In the genomic region with DNA sequence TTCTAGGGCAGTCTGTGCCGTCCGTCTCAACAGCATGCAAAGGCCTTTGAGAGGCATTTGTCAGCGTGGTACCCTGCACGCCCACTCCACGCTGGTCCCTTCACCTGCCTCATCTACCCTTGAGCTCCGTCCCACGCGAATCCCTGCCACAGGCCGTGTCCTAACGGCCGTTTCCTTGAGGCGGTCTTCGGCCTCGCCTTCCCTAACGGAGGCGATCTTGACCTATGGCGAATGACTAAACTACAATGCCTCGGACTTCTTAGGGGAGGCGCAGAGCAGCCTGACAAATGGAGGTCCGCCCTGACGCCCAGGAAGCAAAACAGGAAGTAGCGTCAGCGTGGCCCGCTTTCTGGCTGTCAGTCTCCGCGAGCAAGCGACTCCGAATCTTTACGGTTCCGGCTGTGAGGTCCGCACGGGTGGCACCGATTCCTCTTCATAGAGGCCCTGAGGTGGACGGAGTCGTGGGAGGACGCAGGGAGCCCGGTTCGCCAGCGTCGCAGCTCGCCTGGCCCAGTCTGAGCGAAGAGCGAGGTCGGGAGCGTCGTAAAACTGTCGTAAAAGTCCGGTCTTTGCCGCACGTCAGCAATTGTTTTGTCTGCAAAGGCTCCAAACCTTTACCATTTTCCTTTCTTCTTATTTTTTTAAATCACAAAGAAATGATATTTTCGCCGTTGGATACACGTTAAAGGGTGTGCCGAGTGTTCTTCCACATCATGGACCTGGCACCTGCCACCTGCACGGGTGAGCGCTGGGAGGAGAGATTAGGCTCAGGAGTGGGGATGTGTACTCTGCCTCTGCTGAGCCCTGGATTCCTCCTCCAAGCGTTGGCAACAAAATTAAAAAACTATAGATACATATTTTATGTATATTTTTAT, we compare ENCODE assay signal across 8 mouse cellular contexts. TPM values are rescaled to one million over a fixed set of nuclear protein-coding genes. Genes with fewer than 3 reads are reported as not detected.
A peak's percentile ranks its signal among the peaks of the same experiment; 100 is the strongest.
DNase-seq lines count a peak whose midpoint lies in the region; ATAC-seq lines count a peak whose summit lies in the region.

No protein-coding gene starts in this region.

- peaks cover 12% of the 10 kb centered on the region for H3K36me3 ChIP-seq in heart, embryonic 13.5 days
- H3K36me3 ChIP-seq in liver, embryonic 12.5 days = peaks cover 4% of the 10 kb centered on the region
- peaks cover 6% of the 10 kb centered on the region for H3K36me3 ChIP-seq in stomach, embryonic 15.5 days

- peak overlapping the region; percentile 92 for H3K9ac ChIP-seq in heart, embryonic 13.5 days
- H3K9ac ChIP-seq in liver, embryonic 12.5 days = peak overlapping the region; percentile 79
- H3K9ac ChIP-seq in stomach, embryonic 15.5 days = peak overlapping the region; percentile 74

- peak; percentile 67 for ATAC-seq in heart, embryonic 13.5 days (ENCODE audit: extremely low read depth, insufficient number of reproducible peaks, low FRiP score, low TSS enrichment)
- peak; percentile 84 for ATAC-seq in liver, embryonic 12.5 days
- ATAC-seq in stomach, embryonic 15.5 days (ENCODE audit: insufficient read depth, low FRiP score, low read depth) = peak; percentile 88

- DNase-seq in CD4-positive, CD25-positive, alpha-beta regulatory T cell, adult 2 months (ENCODE audit: low read depth, low spot score) = peak; percentile 94
- DNase-seq in fat pad, adult 2 months (ENCODE audit: extremely low read depth, low read depth, low spot score) = peak; percentile 36
- DNase-seq in kidney, postnatal 10 days = peak; percentile 88
- DNase-seq in natural killer cell, adult 2 months (ENCODE audit: low spot score in 2 of 2) = peak; percentile 87 to 90

- peak overlapping the region; percentile 100 for H3K27ac ChIP-seq in brown adipose tissue, adult 24 weeks (replicated peaks; ENCODE audit: low read depth, low read length)
- peak overlapping the region; percentile 97 for H3K27ac ChIP-seq in heart, embryonic 13.5 days (replicated peaks)
- peak overlapping the region; percentile 87 for H3K27ac ChIP-seq in liver, embryonic 12.5 days
- peak overlapping the region; percentile 93 for H3K27ac ChIP-seq in stomach, embryonic 15.5 days

- no peaks in the 10 kb centered on the region for H3K4me1 ChIP-seq in brown adipose tissue, adult 24 weeks (ENCODE audit: control insufficient read depth, insufficient read depth, insufficient read length, low read length)
- H3K4me1 ChIP-seq in heart, embryonic 13.5 days = peaks cover 6% of the 10 kb centered on the region
- H3K4me1 ChIP-seq in liver, embryonic 12.5 days = peaks cover 8% of the 10 kb centered on the region
- no peaks in the 10 kb centered on the region for H3K4me1 ChIP-seq in stomach, embryonic 15.5 days

- H3K9me3 ChIP-seq in heart, embryonic 13.5 days = 0 out of 2 replicates have a peak, but pooled peaks cover 4% of the 10 kb centered on the region
- H3K9me3 ChIP-seq in liver, embryonic 12.5 days (replicated peaks) = peaks cover 4% of the 10 kb centered on the region
- no peaks in the 10 kb centered on the region for H3K9me3 ChIP-seq in stomach, embryonic 15.5 days

- WGBS in heart, embryonic 13.5 days = 1% methylated on average over 57 of the region's 57 CpGs
- WGBS in liver, embryonic 12.5 days (ENCODE audit: insufficient replicate concordance) = under 1% methylated on average over 57 of the region's 57 CpGs
- under 1% methylated on average over 57 of the region's 57 CpGs for WGBS in stomach, embryonic 15.5 days

- H3K27me3 ChIP-seq in heart, embryonic 13.5 days (replicated peaks) = no peaks in the 10 kb centered on the region
- no peaks in the 10 kb centered on the region for H3K27me3 ChIP-seq in liver, embryonic 12.5 days (replicated peaks)
- H3K27me3 ChIP-seq in stomach, embryonic 15.5 days (replicated peaks) = no peaks in the 10 kb centered on the region

- peak overlapping the region; percentile 90 for H3K4me2 ChIP-seq in heart, embryonic 13.5 days
- peak overlapping the region; percentile 84 for H3K4me2 ChIP-seq in liver, embryonic 12.5 days
- H3K4me2 ChIP-seq in stomach, embryonic 15.5 days = peak overlapping the region; percentile 65

- peak overlapping the region; percentile 92 for H3K4me3 ChIP-seq in brown adipose tissue, adult 24 weeks (ENCODE audit: insufficient read depth, low read depth, low read length)
- H3K4me3 ChIP-seq in heart, embryonic 13.5 days = peak overlapping the region; percentile 83
- H3K4me3 ChIP-seq in liver, embryonic 12.5 days = peak overlapping the region; percentile 77
- H3K4me3 ChIP-seq in stomach, embryonic 15.5 days (replicated peaks) = peak overlapping the region; percentile 61

RNA-seq across cellular contexts. Expression of a gene that starts 26.2 kb away (rescaled TPM):
- 3.8 and 5.0 TPM in 2 replicates for polyA plus RNA-seq in brown adipose tissue, adult 24 weeks (2012; ENCODE audit: insufficient read depth, insufficient read length, missing spikeins)
- 9.8 and 10.6 TPM in 2 replicates for polyA plus RNA-seq in heart, embryonic 13.5 days (2015; fragmentation: Nextera tagmentation; extraction: Ambion mirVana)
- polyA plus RNA-seq in liver, embryonic 12.5 days (2016; fragmentation: Nextera tagmentation; extraction: Ambion mirVana) = 3.5 and 4.4 TPM in 2 replicates
- 16.5 and 17.8 TPM in 2 replicates for polyA plus RNA-seq in stomach, embryonic 15.5 days (2015; fragmentation: Nextera tagmentation; extraction: Ambion mirVana)

RNA-seq across cellular contexts. Expression of a gene that starts 35.3 kb away (rescaled TPM):
- polyA plus RNA-seq in brown adipose tissue, adult 24 weeks (2012; ENCODE audit: insufficient read depth, insufficient read length, missing spikeins) = 257 and 293 TPM in 2 replicates
- polyA plus RNA-seq in heart, embryonic 13.5 days (2015; fragmentation: Nextera tagmentation; extraction: Ambion mirVana) = 327 and 367 TPM in 2 replicates
- polyA plus RNA-seq in liver, embryonic 12.5 days (2016; fragmentation: Nextera tagmentation; extraction: Ambion mirVana) = 307 TPM in 2 replicates
- polyA plus RNA-seq in stomach, embryonic 15.5 days (2015; fragmentation: Nextera tagmentation; extraction: Ambion mirVana) = 348 and 376 TPM in 2 replicates

RNA-seq across cellular contexts. Expression of a gene that starts 37.2 kb away (rescaled TPM):
- 5.8 and 6.5 TPM in 2 replicates for polyA plus RNA-seq in brown adipose tissue, adult 24 weeks (2012; ENCODE audit: insufficient read depth, insufficient read length, missing spikeins)
- polyA plus RNA-seq in heart, embryonic 13.5 days (2015; fragmentation: Nextera tagmentation; extraction: Ambion mirVana) = 14.9 and 15.7 TPM in 2 replicates
- 6.2 and 6.4 TPM in 2 replicates for polyA plus RNA-seq in liver, embryonic 12.5 days (2016; fragmentation: Nextera tagmentation; extraction: Ambion mirVana)
- polyA plus RNA-seq in stomach, embryonic 15.5 days (2015; fragmentation: Nextera tagmentation; extraction: Ambion mirVana) = 15.3 and 18.5 TPM in 2 replicates

RNA-seq across cellular contexts. Expression of a gene that starts 44.6 kb away (rescaled TPM):
- polyA plus RNA-seq in brown adipose tissue, adult 24 weeks (2012; ENCODE audit: insufficient read depth, insufficient read length, missing spikeins) = 13.9 and 17.2 TPM in 2 replicates
- polyA plus RNA-seq in heart, embryonic 13.5 days (2015; fragmentation: Nextera tagmentation; extraction: Ambion mirVana) = 47.5 and 53.1 TPM in 2 replicates
- polyA plus RNA-seq in liver, embryonic 12.5 days (2016; fragmentation: Nextera tagmentation; extraction: Ambion mirVana) = 37.2 and 39.0 TPM in 2 replicates
- 44.2 and 45.5 TPM in 2 replicates for polyA plus RNA-seq in stomach, embryonic 15.5 days (2015; fragmentation: Nextera tagmentation; extraction: Ambion mirVana)

Comparison
In these comparisons a context has a peak if more than half of its experiments do, and no peak if none do; other contexts are left out.
1. Peak in every context shown above with its lines: DNase-seq, ATAC-seq, H3K4me3 ChIP-seq and H3K27ac ChIP-seq.
2. DNase-seq: peak in every context shown above with its lines; median percentile 94 in CD4-positive, CD25-positive, alpha-beta regulatory T cell, adult 2 months; 88 in natural killer cell, adult 2 months; 88 in kidney, postnatal 10 days; 36 in fat pad, adult 2 months.